Mouse (Mus musculus) bone marrow, adult 2 months (tissue): ENCODE measurements around the gene Ndst2. TPM values are rescaled to one million over a fixed set of nuclear protein-coding genes. Genes with fewer than 3 reads are reported as not detected.

ENCODE experiments used
- H3K27ac ChIP-seq: fragments of 200-500 bp; 2 replicates; pipeline ENCODE4 v1.5.1; 2012; ENCODE audit warnings: low read depth, mild to moderate bottlenecking, control low read depth, inconsistent platforms, low read length; ENCODE audit not compliant: control insufficient read depth, poor library complexity, insufficient read depth
- H3K4me1 ChIP-seq: fragments of 200-500 bp; 2 replicates; pipeline ENCODE4 v1.6.1; 2011; ENCODE audit warnings: low read length; ENCODE audit not compliant: control insufficient read depth, insufficient read depth
- H3K4me3 ChIP-seq: fragments of 200-500 bp; replicated peaks from 2 replicates; pipeline ENCODE3; 2011; ENCODE audit warnings: mild to moderate bottlenecking, low read depth, low read length, control low read depth; ENCODE audit not compliant: control insufficient read depth
- CTCF ChIP-seq: fragments of 200-500 bp; IDR thresholded peaks from 2 replicates; pipeline ENCODE4 v1.5.1; 2011; ENCODE audit warnings: low read length, control low read depth; ENCODE audit not compliant: control insufficient read depth, insufficient read depth
- POLR2A ChIP-seq: fragments of 200-500 bp; IDR thresholded peaks from 2 replicates; pipeline ENCODE4 v1.6.1; 2011; ENCODE audit warnings: low read depth, mild to moderate bottlenecking, control low read depth, low read length, borderline replicate concordance; ENCODE audit not compliant: control insufficient read depth
- WGBS: fragments of 180-500 bp; shearing (Covaris S2); methylation state at CpG from one replicate; pipeline ENCODE4 v1.1.7; 2018; 5-methylcytosine and 5-hydroxymethylcytosine counted together
- polyA plus RNA-seq: library from polyadenylated mRNA; stranded (reverse); fragments of >200 nt; gene quantifications from 2 replicates; pipeline ENCODE4 v1.2.4, GENCODE M21; 2011; ENCODE audit warnings: low replicate concordance; ENCODE audit not compliant: missing spikeins, insufficient read depth, insufficient read length

Gene Ndst2
- polyA plus RNA-seq, 1 experiment, result 50.0 TPM

DNA sequence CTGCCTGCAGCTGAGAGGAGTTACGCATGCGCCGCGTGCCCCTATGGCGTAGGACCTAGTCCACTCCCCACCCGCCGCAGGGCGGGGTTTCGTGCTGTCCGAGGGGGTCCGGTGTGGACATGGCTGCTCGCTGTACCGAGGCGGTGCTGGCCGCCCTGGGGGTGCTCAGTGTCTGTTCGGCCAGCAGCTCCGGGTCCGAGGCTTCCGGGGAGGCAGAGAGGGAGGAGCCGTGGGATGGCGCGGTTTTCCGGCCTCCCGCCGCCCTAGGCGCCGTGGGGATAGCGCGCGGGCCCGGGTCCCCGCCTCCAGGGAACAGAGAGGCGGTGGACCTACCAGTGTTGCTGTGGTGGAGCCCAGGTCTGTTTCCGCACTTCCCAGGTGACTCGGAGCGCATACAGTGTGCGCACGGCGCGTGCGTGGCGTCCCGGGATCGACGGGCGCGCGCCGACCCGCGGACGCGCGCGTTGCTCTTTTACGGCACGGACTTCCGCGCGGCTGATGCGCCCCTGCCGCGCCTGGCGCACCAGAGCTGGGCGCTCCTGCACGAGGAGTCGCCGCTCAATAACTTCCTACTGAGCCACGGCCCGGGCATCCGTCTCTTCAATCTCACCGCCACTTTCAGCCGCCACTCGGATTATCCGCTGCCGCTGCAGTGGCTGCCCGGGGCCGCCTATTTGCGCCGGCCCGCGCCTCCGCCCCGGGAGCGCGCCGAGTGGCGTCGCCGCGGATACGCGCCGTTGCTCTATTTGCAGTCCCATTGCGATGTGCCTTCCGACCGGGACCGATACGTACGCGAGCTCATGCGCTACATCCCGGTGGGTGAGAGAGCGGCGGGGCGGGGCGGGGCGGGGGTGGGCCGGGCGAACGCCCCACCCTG lies 39.2 kb downstream of the Ndst2 start, which contains the start of gene Fut11:
Gene Fut11, plus strand, starts transcription at position 85 of the 877 bp plus-strand sequence.
- WGBS, result under 1% methylated on average over 111 of the region's 111 CpGs
- Histone ChIP-seq H3K4me1 (peaks cover 8% of the 10 kb centered on the region), H3K27ac (peak within 1 kb of the TSS; percentile 94), H3K4me3 (peak within 1 kb of the TSS; percentile 86)
- TF ChIP-seq POLR2A (peak; percentile 36; the same call in 1 of the 2 replicates), CTCF (no peak)

DNA sequence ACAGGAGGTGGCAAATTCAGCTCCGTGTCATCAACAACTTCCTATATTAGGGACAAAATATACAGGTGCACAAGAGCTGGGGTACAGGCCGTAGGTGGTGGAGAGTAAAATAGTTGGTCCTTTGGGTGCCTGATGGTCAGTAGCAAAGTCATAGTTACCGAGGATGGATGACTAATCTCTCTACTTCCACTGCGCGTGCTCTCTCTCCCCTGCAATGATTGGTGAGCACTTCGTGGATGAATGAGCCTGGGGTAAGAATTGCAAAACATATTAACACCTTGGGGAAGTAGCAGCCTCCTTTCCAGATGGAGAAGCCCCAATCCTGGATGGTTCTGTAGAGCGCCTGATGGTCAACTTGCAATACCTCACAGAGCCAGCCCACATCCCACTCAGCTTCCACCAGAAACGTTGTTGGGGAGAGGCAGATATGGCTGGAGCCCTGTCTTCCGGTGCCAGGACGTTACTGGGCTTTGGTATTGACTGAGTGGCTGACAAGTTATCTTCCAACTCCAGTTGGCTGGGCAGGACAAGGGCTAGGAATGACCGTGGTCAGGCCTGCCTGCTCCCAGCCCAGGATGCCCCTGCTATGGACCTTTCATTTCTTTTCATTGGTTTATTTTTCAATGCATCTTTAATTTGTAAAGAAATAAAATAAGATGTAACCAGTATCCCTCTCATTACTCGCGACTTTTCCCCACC lies 40.0 kb downstream of the Ndst2 start:
- peaks cover 8% of the 10 kb centered on the region for H3K4me1 ChIP-seq
- no peak for TF ChIP-seq CTCF
- TF ChIP-seq POLR2A, result no peak
- peak overlapping the region; percentile 86 for H3K4me3 ChIP-seq
- peak overlapping the region; percentile 94 for H3K27ac ChIP-seq
- WGBS, result 35% methylated on average over 13 of the region's 13 CpGs

- WGBS, result 83% methylated on average over 10 of the region's 10 CpGs
- no peak for TF ChIP-seq POLR2A
- no peak for TF ChIP-seq CTCF
- no peak overlapping the region for H3K27ac ChIP-seq
- H3K4me3 ChIP-seq, result no peak overlapping the region
- peaks cover 8% of the 10 kb centered on the region for H3K4me1 ChIP-seq
Observed at GRCm38 (mm10) chr14:20693589-20694101, 40.7 kb downstream of the Ndst2 start.

DNA sequence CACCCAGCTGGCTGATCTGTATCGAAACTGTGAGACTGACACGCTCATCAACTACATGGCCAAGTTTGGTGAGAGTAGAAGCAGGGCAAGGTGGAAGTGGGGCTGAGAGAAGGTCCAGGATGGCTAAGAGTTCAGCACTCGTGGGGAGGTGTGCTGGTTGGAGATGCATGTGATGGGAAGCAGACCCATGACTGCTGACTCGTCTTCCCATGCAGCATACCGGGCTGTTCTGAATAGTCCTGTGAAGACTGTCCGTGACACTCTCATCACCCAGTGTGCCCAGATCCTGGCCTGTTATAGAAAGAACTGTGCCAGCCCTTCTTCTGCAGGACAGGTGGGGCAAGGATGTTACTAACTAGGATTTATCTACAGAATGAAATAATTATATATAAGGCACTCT lies 42.6 kb downstream of the Ndst2 start:
- Histone ChIP-seq H3K27ac (no peak overlapping the region), H3K4me3 (no peak overlapping the region), H3K4me1 (peaks cover 7% of the 10 kb centered on the region)
- no peak for TF ChIP-seq CTCF
- no peak for TF ChIP-seq POLR2A
- 82% methylated on average over 6 of the region's 6 CpGs for WGBS

- H3K4me1 ChIP-seq, result peaks cover 2% of the 10 kb centered on the region; the same call in 1 of the 2 replicates
- WGBS, result 86% methylated on average over 2 of the region's 2 CpGs
- no peak overlapping the region for H3K4me3 ChIP-seq
- TF ChIP-seq POLR2A (no peak), CTCF (no peak)
- no peak overlapping the region for H3K27ac ChIP-seq
Observed at GRCm38 (mm10) chr14:20689009-20689408, 45.4 kb downstream of the Ndst2 start.

DNA sequence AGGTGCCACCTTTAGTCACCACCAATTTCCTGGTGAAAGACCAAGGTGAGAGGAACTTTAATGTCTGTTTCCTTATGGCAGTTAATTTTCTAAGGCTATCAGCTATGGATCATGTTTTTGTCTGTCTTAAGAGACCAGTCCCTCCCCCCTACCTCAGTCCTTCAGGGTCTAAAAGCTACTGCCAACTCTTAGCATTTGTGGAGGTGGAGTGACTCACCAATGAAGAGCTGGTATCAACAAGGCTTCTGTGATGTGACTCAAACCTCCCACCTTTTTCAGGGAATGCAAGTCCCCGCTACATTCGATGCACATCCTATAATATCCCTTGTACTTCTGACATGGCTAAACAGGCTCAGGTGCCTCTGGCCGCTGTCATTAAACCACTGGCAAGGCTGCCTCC lies 47.8 kb downstream of the Ndst2 start:
- WGBS, result 98% methylated on average over 3 of the region's 3 CpGs
- TF ChIP-seq POLR2A (no peak), CTCF (no peak)
- Histone ChIP-seq H3K27ac (no peak overlapping the region), H3K4me1 (peaks cover 2% of the 10 kb centered on the region; the same call in 1 of the 2 replicates), H3K4me3 (no peak overlapping the region)

- peak overlapping the region; percentile 77 for H3K27ac ChIP-seq
- H3K4me3 ChIP-seq, result peak overlapping the region; percentile 48
- no peak for TF ChIP-seq CTCF
- no peak for TF ChIP-seq POLR2A
- H3K4me1 ChIP-seq, result peaks cover 2% of the 10 kb centered on the region; the same call in 1 of the 2 replicates
- 8% methylated on average over 3 of the region's 3 CpGs for WGBS
Observed at GRCm38 (mm10) chr14:20682498-20682897, 51.9 kb downstream of the Ndst2 start.

- WGBS, result 68% methylated on average over 2 of the region's 2 CpGs
- H3K27ac ChIP-seq, result peak overlapping the region; percentile 28; the same call in 1 of the 2 replicates
- H3K4me3 ChIP-seq, result no peak overlapping the region
- TF ChIP-seq POLR2A, result no peak
- TF ChIP-seq CTCF, result no peak
- H3K4me1 ChIP-seq, result peaks cover 2% of the 10 kb centered on the region; the same call in 1 of the 2 replicates
Observed at GRCm38 (mm10) chr14:20681742-20682141, 52.6 kb downstream of the Ndst2 start.
